Mouse (Mus musculus) ES-E14 (cell line): ENCODE results near the gene Cryba4.

ENCODE experiments used
- CHD2 ChIP-seq: IDR thresholded peaks from 2 replicates; pipeline ENCODE4 v1.6.1; 2014; ENCODE audit warnings: mild to moderate bottlenecking, low read depth, low read length, inconsistent platforms
- HCFC1 ChIP-seq: IDR thresholded peaks from 2 replicates; pipeline ENCODE4 v1.6.1; 2012; ENCODE audit warnings: low read length, inconsistent platforms, borderline replicate concordance; ENCODE audit not compliant: insufficient read depth

- TF ChIP-seq CHD2 (no peak), HCFC1 (no peak)
Observed at GRCm38 (mm10) chr5:112265110-112265509, 12.8 kb upstream of the Cryba4 start.
